Mouse (Mus musculus) kidney, adult 8-10 months (tissue): Measurements from ENCODE around the gene Thap4.
A peak's percentile ranks its signal among the peaks of the same experiment; 100 is the strongest.

Source experiments
- DNase-seq, 2 experiments: peaks; one replicate each; pipeline ENCODE4 v3.0.0; 2022

Thap4 gene

GRCm38 (mm10) chr1:93742910-93743309 is 11.8 kb downstream of the Thap4 start:
- no peak for DNase-seq

- no peak for DNase-seq
Measured at GRCm38 (mm10) chr1:93741987-93742386, 12.7 kb downstream of the Thap4 start.

GRCm38 (mm10) chr1:93740671-93741070 is 14.0 kb downstream of the Thap4 start:
- DNase-seq = no peak

- DNase-seq = no peak
Measured at GRCm38 (mm10) chr1:93737711-93738110, 17.0 kb downstream of the Thap4 start.

GRCm38 (mm10) chr1:93735859-93736258 is 18.8 kb downstream of the Thap4 start:
- no peak for DNase-seq

GRCm38 (mm10) chr1:93731880-93732281 is 22.8 kb downstream of the Thap4 start:
- peak; percentile 39 to 55 for DNase-seq

- peak in 1 of 2 experiments; percentile 21 for DNase-seq
Measured at GRCm38 (mm10) chr1:93731103-93731502, 23.6 kb downstream of the Thap4 start.

GRCm38 (mm10) chr1:93726974-93727373 is 27.7 kb downstream of the Thap4 start:
- peak; percentile 43 to 61 for DNase-seq

- no peak for DNase-seq
Measured at GRCm38 (mm10) chr1:93726116-93726515, 28.5 kb downstream of the Thap4 start.

- DNase-seq = no peak
Measured at GRCm38 (mm10) chr1:93725665-93726064, 29.0 kb downstream of the Thap4 start.

GRCm38 (mm10) chr1:93724623-93725022 is 30.0 kb downstream of the Thap4 start:
- DNase-seq = no peak

- no peak for DNase-seq
Measured at GRCm38 (mm10) chr1:93721557-93721956, 33.1 kb downstream of the Thap4 start.

GRCm38 (mm10) chr1:93716166-93716565 is 38.5 kb downstream of the Thap4 start:
- no peak for DNase-seq

- DNase-seq = no peak
Measured at GRCm38 (mm10) chr1:93705389-93705788, 49.3 kb downstream of the Thap4 start.

- DNase-seq = no peak
Measured at GRCm38 (mm10) chr1:93704341-93704740, 50.3 kb downstream of the Thap4 start.

GRCm38 (mm10) chr1:93703472-93704048 is 51.1 kb downstream of the Thap4 start:
- no peak for DNase-seq

GRCm38 (mm10) chr1:93702106-93702505 is 52.6 kb downstream of the Thap4 start:
- no peak for DNase-seq

- no peak for DNase-seq
Measured at GRCm38 (mm10) chr1:93699159-93699558, 55.5 kb downstream of the Thap4 start.

- no peak for DNase-seq
Measured at GRCm38 (mm10) chr1:93697317-93697716, 57.3 kb downstream of the Thap4 start.

- peak; percentile 65 to 66 for DNase-seq
Measured at GRCm38 (mm10) chr1:93694966-93695365, 59.7 kb downstream of the Thap4 start.

- DNase-seq = peak in 1 of 2 experiments; percentile 48
Measured at GRCm38 (mm10) chr1:93693943-93694342, 60.7 kb downstream of the Thap4 start.

GRCm38 (mm10) chr1:93693502-93693901 is 61.2 kb downstream of the Thap4 start:
- DNase-seq = peak in 1 of 2 experiments; percentile 37

- no peak for DNase-seq
Measured at GRCm38 (mm10) chr1:93692773-93693172, 61.9 kb downstream of the Thap4 start.

GRCm38 (mm10) chr1:93691786-93692357 is 62.8 kb downstream of the Thap4 start:
- no peak for DNase-seq

GRCm38 (mm10) chr1:93691106-93691505 is 63.6 kb downstream of the Thap4 start:
- no peak for DNase-seq
